Mouse (Mus musculus): ENCODE measurements at regions not wholly inside any gene's neighbourhood (a gene's known extent, or its start where the extent isn't known, plus 50 kb on each side); places are given as distances from the start of the nearest gene placed in this dataset.
A peak's percentile ranks its signal among the peaks of the same experiment; 100 is the strongest.

- DNase-seq, result no peak
These were observed 54.1 kb upstream of the 1700012A03Rik start for GRCm38 (mm10) chr6:31995977-31996376.

- no peak for DNase-seq
These were observed 54.8 kb upstream of the 1700012A03Rik start for GRCm38 (mm10) chr6:31995249-31995648.

GRCm38 (mm10) chr6:31985698-31986097 is 64.3 kb upstream of the 1700012A03Rik start:
- DNase-seq, result no peak

GRCm38 (mm10) chr6:31976705-31977104 is 73.3 kb upstream of the 1700012A03Rik start:
- no peak for DNase-seq

GRCm38 (mm10) chr6:31948063-31948481 is 102.0 kb upstream of the 1700012A03Rik start:
- no peak for DNase-seq

GRCm38 (mm10) chr6:31946572-31946971 is 103.5 kb upstream of the 1700012A03Rik start:
- DNase-seq, result no peak

GRCm38 (mm10) chr6:31945347-31945746 is 104.7 kb upstream of the 1700012A03Rik start:
- no peak for DNase-seq

GRCm38 (mm10) chr6:31944546-31944945 is 105.5 kb upstream of the 1700012A03Rik start:
- no peak for DNase-seq

GRCm38 (mm10) chr6:31942696-31943095 is 107.3 kb upstream of the 1700012A03Rik start:
- no peak for DNase-seq

GRCm38 (mm10) chr6:31938216-31938814 is 111.7 kb upstream of the 1700012A03Rik start:
- peak; percentile 85 for DNase-seq

- no peak for DNase-seq
These were observed 112.9 kb upstream of the 1700012A03Rik start for GRCm38 (mm10) chr6:31937146-31937545.

GRCm38 (mm10) chr6:31934826-31935225 is 115.2 kb upstream of the 1700012A03Rik start:
- DNase-seq, result no peak

- DNase-seq, result no peak
These were observed 116.1 kb upstream of the 1700012A03Rik start for GRCm38 (mm10) chr6:31933956-31934355.

- no peak for DNase-seq
These were observed 116.7 kb upstream of the 1700012A03Rik start for GRCm38 (mm10) chr6:31933364-31933763.

GRCm38 (mm10) chr6:31931116-31931515 is 118.9 kb upstream of the 1700012A03Rik start:
- DNase-seq, result no peak

- DNase-seq, result no peak
These were observed 120.9 kb upstream of the 1700012A03Rik start for GRCm38 (mm10) chr6:31929165-31929564.

GRCm38 (mm10) chr6:31927181-31927580 is 122.9 kb upstream of the 1700012A03Rik start:
- DNase-seq, result peak; percentile 26

GRCm38 (mm10) chr6:31924669-31925046 is 125.4 kb upstream of the 1700012A03Rik start:
- DNase-seq, result no peak

GRCm38 (mm10) chr6:31923951-31924668 is 125.9 kb upstream of the 1700012A03Rik start:
- no peak for DNase-seq

- DNase-seq, result no peak
These were observed 128.4 kb upstream of the 1700012A03Rik start for GRCm38 (mm10) chr6:31921561-31922152.

- DNase-seq, result no peak
These were observed 132.5 kb upstream of the 1700012A03Rik start for GRCm38 (mm10) chr6:31917411-31918131.

GRCm38 (mm10) chr6:31901791-31902190 is 148.3 kb upstream of the 1700012A03Rik start:
- DNase-seq, result no peak

- DNase-seq, result no peak
These were observed 151.0 kb upstream of the 1700012A03Rik start for GRCm38 (mm10) chr6:31899055-31899454.
